In genomic region chr2:164825521-164825920, GRCm38 (mm10) we compare ENCODE assay signal across 33 mouse cellular contexts. TPM values are rescaled to one million over a fixed set of nuclear protein-coding genes. Genes with fewer than 3 reads are reported as not detected.
"Had no signal": no experiment of that assay in that cellular context is flagged by ENCODE, and none has a peak within 500 bp of the region (broad histone marks: within the 10 kb centered on the region; RNA-seq: fewer than 3 reads in every experiment).

No protein-coding gene starts in this region.

- ATAC-seq: hindbrain, embryonic 16.5 days; inflammation-experienced regulatory T-cells, adult 6 months; intestine, embryonic 15.5 days; intestine, postnatal 0 days; liver, embryonic 12.5 days had no signal

- H3K4me3 ChIP-seq: gastrocnemius, adult 2 months; heart, adult 2 months; heart, embryonic 13.5 days; heart, embryonic 15.5 days; hindbrain, embryonic 10.5 days; hindbrain, embryonic 12.5 days; intestine, embryonic 15.5 days; kidney, embryonic 15.5 days; layer of hippocampus, adult 2 months; left cerebral cortex, adult 2 months; limb, embryonic 10.5 days; limb, embryonic 12.5 days; liver, embryonic 12.5 days had no signal

- H3K27me3 ChIP-seq: heart, embryonic 13.5 days; heart, embryonic 15.5 days; hindbrain, embryonic 12.5 days; intestine, embryonic 15.5 days; kidney, embryonic 15.5 days; limb, embryonic 12.5 days; liver, embryonic 12.5 days had no signal

- H3K9me3 ChIP-seq: heart, embryonic 13.5 days; heart, embryonic 15.5 days; hindbrain, embryonic 10.5 days; hindbrain, embryonic 12.5 days; intestine, embryonic 15.5 days; kidney, embryonic 15.5 days; limb, embryonic 10.5 days; limb, embryonic 12.5 days; liver, embryonic 12.5 days had no signal

- H3K27ac ChIP-seq: gastrocnemius, adult 2 months; heart, adult 2 months; heart, embryonic 13.5 days; heart, embryonic 15.5 days; hindbrain, embryonic 10.5 days; hindbrain, embryonic 12.5 days; hindbrain, embryonic 14.5 days; intestine, embryonic 15.5 days; kidney, embryonic 15.5 days; kidney, postnatal 0 days; layer of hippocampus, adult 2 months; left cerebral cortex, adult 2 months; limb, embryonic 10.5 days; limb, embryonic 12.5 days; liver, embryonic 12.5 days; liver, embryonic 14.5 days had no signal

- H3K4me2 ChIP-seq: heart, embryonic 11.5 days; heart, embryonic 13.5 days; heart, embryonic 15.5 days; hindbrain, embryonic 12.5 days; hindbrain, embryonic 14.5 days; intestine, embryonic 15.5 days; kidney, embryonic 15.5 days; limb, embryonic 12.5 days; liver, embryonic 12.5 days had no signal

- H3K9ac ChIP-seq: heart, embryonic 13.5 days; heart, embryonic 15.5 days; hindbrain, embryonic 12.5 days; hindbrain, embryonic 14.5 days; intestine, embryonic 15.5 days; kidney, embryonic 15.5 days; limb, embryonic 12.5 days; liver, embryonic 12.5 days; liver, embryonic 14.5 days had no signal

- DNase-seq: gastrocnemius, adult 2 months; gastrocnemius, postnatal 10 days; gastrocnemius, postnatal 25 days; heart, adult 2 months; heart, postnatal 4 days; kidney, adult 18-20 months; kidney, adult 9 months; kidney, postnatal 25 days; kidney, postnatal 4 days; liver had no signal

RNA-seq across cellular contexts. Expression of gene Spata25, which starts 2.8 kb away (rescaled TPM):
- total RNA-seq: gastrocnemius, postnatal 25 days; granulocyte monocyte progenitor cell, adult 5-6 weeks; layer of hippocampus, postnatal 25 days; left cerebral cortex, postnatal 14 days had no signal
- polyA plus RNA-seq: heart, embryonic 11.5 days; heart, embryonic 13.5 days; heart, embryonic 15.5 days; heart, postnatal 0 days; hindbrain, embryonic 10.5 days; hindbrain, embryonic 12.5 days; hindbrain, embryonic 14.5 days; hindbrain, embryonic 16.5 days; inflammation-experienced regulatory T-cells, adult 6 months; intestine, embryonic 15.5 days; intestine, postnatal 0 days; kidney, postnatal 0 days; limb, embryonic 12.5 days; liver, embryonic 12.5 days; liver, embryonic 14.5 days; liver, embryonic 16.5 days had no signal
